Mouse (Mus musculus) gastrocnemius, postnatal 10 days (tissue): ENCODE data around the gene Nav2. TPM values are rescaled to one million over a fixed set of nuclear protein-coding genes. Genes with fewer than 3 reads are reported as not detected.

Source experiments
- DNase-seq: peaks from one replicate; pipeline ENCODE4 v3.0.0; 2021; ENCODE audit warnings: mixed read lengths
- total RNA-seq, 2 experiments: library from RNA; stranded (reverse); gene quantifications; 2 replicates each; pipeline ENCODE4 v1.2.3; 2021

Gene Nav2
- total RNA-seq, 2 experiments from 2014 or later = 55.8 to 80.1 TPM

- DNase-seq = no peak
Measured at GRCm38 (mm10) chr7:49452274-49452673, 543.8 kb downstream of the Nav2 start.

- no peak for DNase-seq
Measured at GRCm38 (mm10) chr7:49454601-49455000, 546.1 kb downstream of the Nav2 start.

- peak; percentile 59 for DNase-seq
Measured at GRCm38 (mm10) chr7:49456148-49456547, 547.6 kb downstream of the Nav2 start.

GRCm38 (mm10) chr7:49457398-49457797 is 548.9 kb downstream of the Nav2 start:
- DNase-seq = no peak

GRCm38 (mm10) chr7:49457890-49458289 is 549.4 kb downstream of the Nav2 start:
- DNase-seq = no peak

GRCm38 (mm10) chr7:49462328-49462811 is 553.9 kb downstream of the Nav2 start:
- no peak for DNase-seq

GRCm38 (mm10) chr7:49467861-49468260 is 559.3 kb downstream of the Nav2 start:
- DNase-seq = peak; percentile 20

GRCm38 (mm10) chr7:49468492-49469205 is 560.1 kb downstream of the Nav2 start:
- DNase-seq = no peak

- peak; percentile 70 for DNase-seq
Measured at GRCm38 (mm10) chr7:49471278-49471677, 562.8 kb downstream of the Nav2 start.

GRCm38 (mm10) chr7:49475282-49475681 is 566.8 kb downstream of the Nav2 start:
- no peak for DNase-seq

- DNase-seq = no peak
Measured at GRCm38 (mm10) chr7:49476163-49476562, 567.6 kb downstream of the Nav2 start.

GRCm38 (mm10) chr7:49476666-49477065 is 568.1 kb downstream of the Nav2 start:
- peak; percentile 31 for DNase-seq

GRCm38 (mm10) chr7:49477076-49477975 is 568.8 kb downstream of the Nav2 start:
- no peak for DNase-seq

GRCm38 (mm10) chr7:49477976-49478349 is 569.4 kb downstream of the Nav2 start:
- DNase-seq = no peak

GRCm38 (mm10) chr7:49478886-49479285 is 570.4 kb downstream of the Nav2 start:
- DNase-seq = no peak

GRCm38 (mm10) chr7:49480962-49481361 is 572.4 kb downstream of the Nav2 start:
- DNase-seq = no peak

- DNase-seq = no peak
Measured at GRCm38 (mm10) chr7:49484036-49484744, 575.7 kb downstream of the Nav2 start.

- no peak for DNase-seq
Measured at GRCm38 (mm10) chr7:49485292-49485847, 576.9 kb downstream of the Nav2 start.

- no peak for DNase-seq
Measured at GRCm38 (mm10) chr7:49487347-49487746, 578.8 kb downstream of the Nav2 start.

GRCm38 (mm10) chr7:49488493-49489087 is 580.1 kb downstream of the Nav2 start:
- DNase-seq = no peak

- DNase-seq = no peak
Measured at GRCm38 (mm10) chr7:49490814-49491213, 582.3 kb downstream of the Nav2 start.

- no peak for DNase-seq
Measured at GRCm38 (mm10) chr7:49492622-49493021, 584.1 kb downstream of the Nav2 start.
